Mouse (Mus musculus) midbrain, embryonic 15.5 days (tissue): ENCODE results near the gene Otop1. TPM values are rescaled to one million over a fixed set of nuclear protein-coding genes. Genes with fewer than 3 reads are reported as not detected.

Source experiments
- polyA plus RNA-seq: library from polyadenylated mRNA; unstranded; fragments of >200 nt; fragmentation: Nextera tagmentation; extraction: Ambion mirVana; gene quantifications from 2 replicates; pipeline ENCODE4 v1.2.1, GENCODE M21; 2015

Otop1 gene
- polyA plus RNA-seq, 1 experiment from 2014 or later: not detected

Other genes with a start within 250 kb of the Otop1 start
- 30.5 and 31.1 TPM in 2 replicates for gene Stx18, start 237.2 kb upstream of the Otop1 start, polyA plus RNA-seq
- 1,489 and 1,499 TPM in 2 replicates for gene Nsg1, start 116.1 kb upstream of the Otop1 start, polyA plus RNA-seq
- 24.4 and 24.9 TPM in 2 replicates for gene Zbtb49, start 55.5 kb upstream of the Otop1 start, polyA plus RNA-seq
- gene Lyar, start 55.5 kb upstream of the Otop1 start, polyA plus RNA-seq: 40.5 and 40.7 TPM in 2 replicates
- gene Tmem128, start 15.8 kb upstream of the Otop1 start, polyA plus RNA-seq: 88.4 and 90.4 TPM in 2 replicates
- gene Drd5, start 43.4 kb downstream of the Otop1 start, polyA plus RNA-seq: 0.66 and 0.76 TPM in 2 replicates
- gene Slc2a9, start 227.2 kb downstream of the Otop1 start, polyA plus RNA-seq: 0.26 and 0.40 TPM in 2 replicates